Mouse (Mus musculus) liver, postnatal 0 days (tissue): ENCODE measurements around the gene Samd10.

Experiments used
- CTCF ChIP-seq: sonication (generic); IDR thresholded peaks from 2 replicates; pipeline ENCODE4 v1.5.1; 2016; ENCODE audit warnings: antibody characterized with exemption, low read depth
- EP300 ChIP-seq: IDR thresholded peaks from 2 replicates; pipeline ENCODE4 v1.6.1; 2016; ENCODE audit warnings: antibody characterized with exemption, low read depth, mild to moderate bottlenecking

DNA sequence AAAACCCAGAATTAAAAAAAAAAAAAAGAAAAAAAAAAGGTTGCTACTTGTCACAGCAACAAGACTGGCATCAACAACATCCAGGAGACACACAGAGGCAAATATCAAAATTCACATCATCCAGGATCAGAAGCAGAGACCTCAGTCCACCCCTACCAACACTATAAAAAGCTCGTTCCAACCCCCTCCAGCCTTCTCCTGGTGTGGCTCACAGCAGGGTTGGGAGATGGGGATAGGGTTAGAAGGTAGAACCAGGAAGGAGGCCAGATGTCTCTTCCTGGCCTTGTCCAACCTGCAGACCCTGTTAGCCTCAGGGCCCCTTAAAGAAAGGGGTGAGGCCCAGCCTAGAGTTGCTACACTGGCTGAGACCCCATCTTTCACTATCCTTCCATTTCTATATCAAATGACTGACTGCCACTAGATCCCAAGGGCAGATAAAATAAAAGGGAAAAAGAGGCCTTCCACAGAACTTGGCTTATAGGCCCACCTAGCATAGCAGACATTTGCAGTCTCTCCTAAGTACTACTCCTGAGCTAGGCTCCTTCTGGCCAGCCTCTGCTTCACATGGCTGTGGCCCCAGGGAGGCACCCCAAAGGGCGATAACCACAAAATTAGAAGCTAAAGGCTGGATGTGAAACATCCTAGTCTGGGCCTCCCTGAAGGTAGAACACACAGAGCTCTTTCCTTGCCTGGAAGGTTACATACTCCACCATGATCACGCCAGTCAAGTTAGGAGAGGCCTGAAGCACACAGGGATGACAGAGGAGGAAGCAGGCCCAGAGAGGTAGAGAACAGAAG lies 15.4 kb downstream of the Samd10 start:
- TF ChIP-seq CTCF (no peak), EP300 (no peak)
